Mouse (Mus musculus) right cerebral cortex, postnatal 10 days (tissue): ENCODE results near the gene Runx1.

Experiments
- DNase-seq, 2 experiments: peaks; one replicate each; pipeline ENCODE4 v3.0.0; 2021; ENCODE audit warnings: low spot score in 2 of 2

The Runx1 gene

DNA sequence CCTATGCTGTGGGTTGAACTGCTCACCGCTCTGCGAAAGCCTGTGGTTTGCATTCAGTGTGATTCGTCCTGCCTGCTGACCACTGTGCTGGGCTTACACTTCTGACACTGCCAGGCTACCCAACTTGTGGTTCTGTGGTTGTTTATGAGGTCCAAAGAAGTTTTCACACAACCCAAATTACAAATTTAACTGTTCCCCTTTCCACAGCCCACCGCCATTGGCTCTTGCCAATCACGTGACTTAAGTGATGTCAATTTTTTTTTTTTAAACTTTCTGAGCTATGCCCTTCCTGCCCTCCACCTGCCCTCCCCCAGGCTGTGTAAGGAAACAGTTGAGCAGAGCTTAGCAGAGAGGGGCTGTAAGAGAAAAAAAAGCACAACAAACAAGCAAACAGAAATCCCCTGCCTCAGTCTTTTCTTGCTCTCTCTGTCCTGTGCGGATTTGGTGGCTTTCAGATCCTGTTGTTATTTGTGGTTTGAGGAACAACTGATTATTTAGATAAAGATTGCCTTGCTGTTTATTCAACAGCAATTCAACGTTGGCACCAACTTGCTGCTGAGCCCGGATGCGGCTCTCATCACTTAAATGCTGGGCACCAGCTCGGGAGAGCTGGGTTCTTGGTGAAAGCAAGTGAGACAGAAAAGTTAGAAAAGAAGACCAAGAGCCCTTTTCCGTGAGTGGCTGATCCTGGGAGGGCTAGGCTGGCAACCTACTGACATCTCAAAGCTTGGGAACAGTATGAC is at the start of gene Runx1:
Gene Runx1 (minus strand): TSS at position 242 of the 743 bp plus-strand sequence.
- peak; percentile 33 to 34 for DNase-seq

- no peak for DNase-seq
These were observed 48.1 kb upstream of the Runx1 start for GRCm38 (mm10) chr16:92874015-92874414.

DNA sequence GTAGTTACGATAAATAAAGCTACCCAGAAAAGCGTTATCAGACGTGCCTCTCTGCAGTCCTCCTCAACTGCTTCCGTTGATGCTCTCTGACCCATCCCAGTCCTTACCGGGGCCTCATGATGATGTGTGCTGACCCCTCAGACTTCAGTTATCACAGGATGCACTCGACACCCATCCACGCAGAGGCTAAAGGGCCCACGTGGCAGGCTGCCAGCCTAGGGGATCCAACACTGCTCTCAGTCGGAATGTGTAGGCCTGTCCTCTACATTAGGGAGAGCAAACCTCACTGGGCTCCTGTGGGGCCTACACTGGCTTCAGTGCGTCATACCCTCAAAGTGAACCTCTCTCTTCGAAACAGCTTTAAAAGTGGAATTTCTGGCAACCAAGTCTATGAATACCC is 45.8 kb upstream of the Runx1 start:
- DNase-seq: no peak

GRCm38 (mm10) chr16:92868550-92868949 is 42.6 kb upstream of the Runx1 start:
- no peak for DNase-seq

DNA sequence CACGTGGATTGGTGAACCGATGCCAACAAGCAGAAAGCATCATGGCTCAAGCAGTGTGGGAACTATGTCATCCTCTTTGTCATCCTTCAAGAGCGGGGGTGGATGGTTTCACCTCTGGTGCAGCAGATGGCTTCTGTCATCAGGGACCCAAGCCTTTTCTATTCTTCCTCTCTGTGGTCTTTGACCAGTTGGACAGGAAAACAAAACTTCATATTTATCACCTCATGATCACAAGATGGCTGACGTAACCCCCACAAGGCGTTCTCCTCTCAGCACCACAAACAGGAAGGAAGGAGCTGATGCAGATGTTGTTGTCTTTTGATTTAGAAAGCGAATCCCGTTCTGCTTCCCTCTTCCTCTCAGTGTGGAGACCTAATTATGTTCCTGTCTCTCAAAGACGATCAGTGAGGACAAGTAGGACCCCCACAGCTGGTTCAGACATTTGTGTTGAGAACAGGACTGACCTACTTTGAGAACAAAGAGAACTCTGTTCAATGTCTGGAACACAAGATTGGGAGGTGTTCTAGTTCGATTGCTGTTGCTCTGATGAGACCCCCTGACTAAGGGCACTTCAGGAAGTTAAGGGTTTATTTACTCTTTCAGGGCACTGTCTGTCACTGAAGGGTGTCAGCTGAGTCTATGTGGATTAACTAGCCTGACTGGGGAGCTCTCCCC is 41.4 kb upstream of the Runx1 start:
- no peak for DNase-seq

DNA sequence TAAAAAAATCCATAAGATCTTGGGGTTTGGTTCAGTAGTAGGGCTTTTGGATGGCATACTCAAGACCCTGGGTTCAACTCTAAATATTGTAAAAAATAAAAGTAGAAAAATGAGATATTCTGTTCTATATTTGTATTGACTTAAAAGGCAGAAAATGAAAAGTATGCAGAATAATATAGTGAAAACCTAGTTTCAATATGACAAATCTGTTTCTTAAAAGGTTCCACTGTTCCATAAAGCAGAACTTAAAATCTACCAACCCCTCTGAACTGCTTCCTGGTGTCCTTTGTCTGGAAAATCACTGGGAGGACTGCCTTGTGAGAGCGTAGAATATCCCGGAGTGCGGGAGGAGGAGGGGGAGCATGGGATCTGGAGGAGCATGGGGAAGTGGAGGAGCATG is 39.4 kb upstream of the Runx1 start:
- DNase-seq: no peak

GRCm38 (mm10) chr16:92864191-92864590 is 38.2 kb upstream of the Runx1 start:
- no peak for DNase-seq

GRCm38 (mm10) chr16:92863179-92863578 is 37.2 kb upstream of the Runx1 start:
- DNase-seq: no peak

DNA sequence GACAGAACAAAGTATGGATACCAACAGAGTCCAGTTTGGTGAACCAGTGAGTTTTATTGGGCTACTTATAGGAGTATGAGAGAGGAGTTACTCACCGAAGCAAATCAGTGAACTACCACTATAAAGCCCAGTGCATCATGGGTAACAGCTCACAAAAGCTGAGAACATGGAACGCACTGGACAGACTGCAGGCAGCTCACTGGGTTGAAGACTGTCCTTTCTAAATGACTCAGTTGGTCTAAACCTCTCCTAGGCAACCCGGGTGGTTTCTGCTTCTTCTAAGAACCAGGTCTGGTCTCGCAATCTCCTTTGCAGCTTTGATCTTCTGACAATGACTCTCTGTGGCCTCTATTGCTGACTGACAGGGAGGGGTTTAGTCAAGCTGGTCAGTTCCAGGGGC is 36.5 kb upstream of the Runx1 start:
- DNase-seq: no peak

DNA sequence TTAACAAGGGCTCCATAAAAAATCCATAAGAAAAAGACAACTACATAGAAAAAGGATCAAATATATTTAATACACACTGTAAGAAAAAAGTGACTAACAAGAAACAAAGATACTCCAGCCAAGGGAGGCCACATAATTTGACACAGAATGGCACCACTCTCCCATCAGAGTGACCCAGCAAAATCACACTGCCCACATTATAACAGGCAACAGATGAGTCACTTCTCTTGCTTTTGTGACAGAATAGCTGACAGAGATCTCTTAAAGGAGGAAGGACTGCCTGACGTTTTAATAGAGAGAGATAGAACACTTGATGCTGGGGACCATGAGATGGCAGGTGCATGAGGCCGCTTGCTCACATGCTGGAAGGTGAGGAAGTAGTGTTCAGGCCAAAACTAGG is 35.6 kb upstream of the Runx1 start:
- DNase-seq: no peak

DNA sequence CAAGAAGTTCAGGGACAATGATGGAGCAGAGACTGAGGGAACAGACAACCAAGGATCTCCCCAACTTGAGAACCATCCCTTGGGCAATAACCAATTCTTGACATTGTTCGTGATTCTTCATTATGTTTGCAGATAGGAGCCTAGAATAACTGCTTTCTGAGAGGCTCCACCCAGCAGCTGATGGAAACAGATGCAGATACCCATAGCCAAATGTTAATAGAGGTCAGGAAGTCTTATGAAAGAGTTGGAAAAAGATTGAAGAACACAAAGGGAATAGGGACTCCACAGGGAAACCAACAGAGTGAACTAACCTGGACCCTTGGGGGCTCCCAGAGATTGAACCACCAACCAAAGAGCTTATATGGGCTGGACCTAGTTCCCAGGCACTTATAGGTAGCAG is 34.7 kb upstream of the Runx1 start:
- no peak for DNase-seq

GRCm38 (mm10) chr16:92856779-92857178 is 30.8 kb upstream of the Runx1 start:
- DNase-seq: no peak

DNA sequence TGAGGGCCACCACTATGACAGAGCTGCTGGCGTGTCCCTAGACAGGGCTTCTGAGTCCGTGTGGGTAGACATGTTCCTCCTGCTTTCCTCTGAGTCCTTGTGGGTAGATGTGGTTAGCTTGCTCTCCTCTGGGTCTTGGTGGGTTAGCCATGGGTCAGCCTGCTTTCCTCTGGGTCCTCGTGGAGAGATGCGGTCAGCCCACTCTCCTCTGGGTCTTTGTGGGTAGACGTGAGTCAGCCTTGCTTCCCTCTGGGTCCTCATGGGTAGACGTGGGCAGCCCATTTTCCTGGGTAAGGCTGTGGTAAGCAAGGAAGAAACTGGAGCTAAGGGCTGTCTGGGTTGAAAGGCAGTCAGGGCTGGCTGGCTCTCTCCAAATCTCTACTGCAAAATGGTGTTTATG is 26.3 kb upstream of the Runx1 start:
- no peak for DNase-seq

- DNase-seq: no peak
These were observed 24.5 kb upstream of the Runx1 start for GRCm38 (mm10) chr16:92850416-92850815.

DNA sequence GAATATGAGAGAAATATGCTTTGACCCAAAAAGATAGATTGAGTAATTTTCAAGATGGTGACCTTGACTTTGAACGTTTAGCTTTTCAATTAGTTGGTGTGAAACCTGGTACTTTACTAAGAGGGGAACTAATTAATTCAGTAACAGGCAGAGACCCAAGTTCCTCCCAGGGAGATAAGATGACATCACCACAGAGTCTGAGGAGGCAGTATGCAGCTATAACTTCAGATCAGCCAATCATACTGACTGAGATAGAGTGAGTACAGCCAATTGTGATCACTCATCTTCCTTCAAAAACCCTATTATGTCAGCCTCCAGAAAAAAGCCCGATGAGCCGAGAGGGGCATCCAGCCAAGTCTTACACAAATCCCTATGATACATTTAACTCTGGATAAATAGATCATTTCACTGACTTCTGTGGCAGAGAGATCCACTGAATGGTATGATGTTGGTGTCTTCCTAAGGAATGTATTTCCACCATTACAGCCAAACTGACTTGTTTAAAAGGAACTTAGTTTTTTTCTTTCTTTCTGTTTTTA is 21.9 kb upstream of the Runx1 start:
- DNase-seq: no peak

DNA sequence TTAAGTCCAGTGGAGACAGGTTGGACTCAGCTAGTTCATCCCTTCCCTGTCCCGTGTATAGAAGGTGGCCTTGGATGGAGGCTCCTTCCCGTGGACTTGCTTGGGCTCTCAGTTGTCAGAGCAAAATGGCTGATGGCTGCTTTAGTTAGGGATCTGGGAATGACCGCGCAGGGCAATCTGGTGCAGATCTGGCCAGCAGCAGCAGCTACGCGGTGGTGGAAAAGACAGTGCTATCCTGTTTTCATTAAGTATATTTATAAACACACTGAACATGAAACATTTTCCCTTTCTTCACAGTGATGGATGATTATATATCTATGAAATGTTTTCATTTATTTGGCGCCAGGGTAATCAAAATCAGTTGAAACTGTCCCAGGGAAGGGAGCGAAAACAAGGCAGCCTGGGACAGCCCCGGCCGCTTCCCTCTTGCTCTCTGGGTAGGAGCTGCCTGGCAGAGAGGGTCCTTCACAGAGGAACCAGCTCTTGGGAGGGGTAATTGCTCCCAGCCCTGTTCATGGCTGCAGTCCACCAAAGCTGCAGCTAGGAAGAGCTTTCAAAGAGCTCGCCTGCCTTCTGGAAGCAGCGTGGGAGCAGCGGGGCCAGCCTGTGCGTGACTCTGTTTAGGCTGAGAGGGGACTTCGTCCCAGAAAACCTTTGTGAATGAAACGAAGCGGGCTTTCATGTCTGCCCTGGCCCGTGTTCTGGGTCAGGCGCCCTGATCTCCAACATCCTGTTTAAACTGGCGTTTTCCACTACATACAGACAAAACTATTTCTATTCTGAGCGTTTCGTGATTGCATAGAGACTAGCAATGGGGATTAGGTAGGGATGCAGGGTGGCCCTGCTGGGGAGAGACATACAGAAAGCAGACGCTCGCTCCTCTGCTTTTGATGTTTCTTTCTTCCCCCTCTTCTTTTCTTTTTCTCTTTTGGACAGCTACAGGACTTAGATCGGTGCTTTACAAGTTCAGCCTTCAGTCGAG is 19.6 kb upstream of the Runx1 start:
- DNase-seq: peak; percentile 36 to 40

GRCm38 (mm10) chr16:92838709-92839108 is 12.8 kb upstream of the Runx1 start:
- no peak for DNase-seq

- DNase-seq: no peak
These were observed 5.4 kb upstream of the Runx1 start for GRCm38 (mm10) chr16:92831341-92831740.

DNA sequence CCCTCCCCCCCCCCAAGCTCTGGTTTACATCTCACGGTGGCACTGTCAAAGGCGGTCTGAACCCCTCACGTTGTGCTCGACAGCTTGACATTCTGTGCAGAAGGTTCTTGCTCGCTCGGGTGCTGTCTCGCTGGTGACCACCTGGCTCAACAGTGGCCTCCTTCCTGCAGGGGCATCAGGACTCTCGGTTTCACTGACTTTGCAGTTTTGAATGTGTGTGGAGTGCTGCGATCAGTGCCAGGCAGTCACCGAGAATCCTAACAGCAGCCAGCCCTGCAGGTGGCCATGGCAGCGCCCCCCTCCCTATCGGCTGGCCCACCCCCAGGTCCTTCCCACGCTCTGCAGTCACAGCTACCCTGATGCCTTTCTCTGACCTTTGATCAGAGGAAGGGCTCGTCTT is 4.5 kb upstream of the Runx1 start:
- no peak for DNase-seq

GRCm38 (mm10) chr16:92828308-92828862 is 2.4 kb upstream of the Runx1 start:
- no peak for DNase-seq

DNA sequence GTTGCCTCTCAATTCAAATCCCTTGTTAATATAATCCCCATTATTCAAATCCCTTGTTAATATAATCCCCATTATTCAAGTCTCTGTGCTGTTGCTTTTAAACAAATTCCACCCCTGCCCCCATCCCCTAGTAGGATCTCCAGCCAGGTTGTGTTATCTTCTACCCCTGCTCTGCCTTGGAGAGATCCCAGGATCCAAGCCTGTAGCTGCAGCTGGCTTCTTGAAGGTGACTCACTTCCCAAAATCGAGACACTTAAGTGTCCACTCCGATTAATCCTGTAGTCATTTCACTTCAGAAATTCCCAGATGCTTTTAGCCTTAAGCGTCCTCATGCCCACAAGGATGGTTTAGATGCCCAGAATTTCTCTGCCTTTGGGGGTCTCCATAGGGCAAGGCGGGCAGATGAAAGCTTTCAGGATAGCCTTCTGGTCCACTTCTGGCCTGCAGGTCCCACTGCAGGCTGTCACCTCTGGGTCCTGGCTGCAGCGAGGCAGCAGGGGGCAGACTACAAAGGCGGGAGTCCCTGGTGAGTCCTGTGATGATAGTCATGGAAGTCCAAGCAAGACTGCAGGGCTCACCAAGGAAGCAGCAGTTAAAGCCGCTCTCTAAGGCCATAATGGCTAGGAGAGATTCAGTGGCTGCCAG is 1.8 kb upstream of the Runx1 start:
- DNase-seq: no peak
